ENCODE assay signal across 8 mouse cellular contexts in genomic region chr8:116978631-116979256, GRCm38 (mm10). TPM values are rescaled to one million over a fixed set of nuclear protein-coding genes. Genes with fewer than 3 reads are reported as not detected.
DNase-seq lines count a peak whose midpoint lies in the region; ATAC-seq lines count a peak whose summit lies in the region.

TSS of gene 1700030J22Rik (minus strand) at chr8:116978959.

- no peaks in the 10 kb centered on the region for H3K27me3 ChIP-seq in heart, embryonic 13.5 days (replicated peaks)
- peaks cover 15% of the 10 kb centered on the region; the same call in 1 of the 2 replicates for H3K27me3 ChIP-seq in liver, embryonic 12.5 days (replicated peaks)
- no peaks in the 10 kb centered on the region for H3K27me3 ChIP-seq in stomach, embryonic 15.5 days (replicated peaks)

- H3K9ac ChIP-seq in heart, embryonic 13.5 days: peak within 1 kb of the TSS; percentile 72
- H3K9ac ChIP-seq in liver, embryonic 12.5 days: peak within 1 kb of the TSS; percentile 72
- 0 out of 2 replicates have a peak within 1 kb of the TSS, but pooled peaks have one; percentile 14 for H3K9ac ChIP-seq in stomach, embryonic 15.5 days

- ATAC-seq in heart, embryonic 13.5 days (ENCODE audit: extremely low read depth, insufficient number of reproducible peaks, low FRiP score, low TSS enrichment): peak; percentile 99
- ATAC-seq in liver, embryonic 12.5 days: peak; percentile 98
- peak; percentile 99 for ATAC-seq in stomach, embryonic 15.5 days (ENCODE audit: insufficient read depth, low FRiP score, low read depth)

- 0 out of 2 replicates have a peak within 1 kb of the TSS, but pooled peaks have one; percentile 1 for H3K27ac ChIP-seq in brown adipose tissue, adult 24 weeks (replicated peaks; ENCODE audit: low read depth, low read length)
- H3K27ac ChIP-seq in heart, embryonic 13.5 days (replicated peaks): no peak within 1 kb of the TSS
- no peak within 1 kb of the TSS for H3K27ac ChIP-seq in liver, embryonic 12.5 days
- no peak within 1 kb of the TSS for H3K27ac ChIP-seq in stomach, embryonic 15.5 days

- 0 out of 2 replicates have a peak, but pooled peaks cover 2% of the 10 kb centered on the region for H3K4me1 ChIP-seq in brown adipose tissue, adult 24 weeks (ENCODE audit: control insufficient read depth, insufficient read depth, insufficient read length, low read length)
- H3K4me1 ChIP-seq in heart, embryonic 13.5 days: peaks cover 12% of the 10 kb centered on the region
- peaks cover 23% of the 10 kb centered on the region for H3K4me1 ChIP-seq in liver, embryonic 12.5 days
- peaks cover 3% of the 10 kb centered on the region for H3K4me1 ChIP-seq in stomach, embryonic 15.5 days

- H3K4me3 ChIP-seq in brown adipose tissue, adult 24 weeks (ENCODE audit: insufficient read depth, low read depth, low read length): peak within 1 kb of the TSS; percentile 86
- peak within 1 kb of the TSS; percentile 73 for H3K4me3 ChIP-seq in heart, embryonic 13.5 days
- H3K4me3 ChIP-seq in liver, embryonic 12.5 days: peak within 1 kb of the TSS; percentile 80
- H3K4me3 ChIP-seq in stomach, embryonic 15.5 days (replicated peaks): peak within 1 kb of the TSS; percentile 77

- WGBS in heart, embryonic 13.5 days: under 1% methylated on average over 46 of the region's 46 CpGs
- under 1% methylated on average over 46 of the region's 46 CpGs for WGBS in liver, embryonic 12.5 days (ENCODE audit: insufficient replicate concordance)
- WGBS in stomach, embryonic 15.5 days: 0% methylated on average over 46 of the region's 46 CpGs

- peak within 1 kb of the TSS; percentile 69 for H3K4me2 ChIP-seq in heart, embryonic 13.5 days
- peak within 1 kb of the TSS; percentile 85 for H3K4me2 ChIP-seq in liver, embryonic 12.5 days
- peak within 1 kb of the TSS; percentile 70 for H3K4me2 ChIP-seq in stomach, embryonic 15.5 days

- peaks cover 22% of the 10 kb centered on the region for H3K36me3 ChIP-seq in heart, embryonic 13.5 days
- H3K36me3 ChIP-seq in liver, embryonic 12.5 days: peaks cover 22% of the 10 kb centered on the region
- H3K36me3 ChIP-seq in stomach, embryonic 15.5 days: peaks cover 6% of the 10 kb centered on the region

- no peaks in the 10 kb centered on the region for H3K9me3 ChIP-seq in heart, embryonic 13.5 days
- no peaks in the 10 kb centered on the region for H3K9me3 ChIP-seq in liver, embryonic 12.5 days (replicated peaks)
- no peaks in the 10 kb centered on the region for H3K9me3 ChIP-seq in stomach, embryonic 15.5 days

- DNase-seq in CD4-positive, CD25-positive, alpha-beta regulatory T cell, adult 2 months (ENCODE audit: low read depth, low spot score): peak; percentile 100
- peak; percentile 68 for DNase-seq in fat pad, adult 2 months (ENCODE audit: extremely low read depth, low read depth, low spot score)
- DNase-seq in kidney, postnatal 10 days: peak; percentile 99
- peak; percentile 99 for DNase-seq in natural killer cell, adult 2 months (ENCODE audit: low spot score in 2 of 2)

RNA-seq across cellular contexts. Expression of gene 1700030J22Rik, which starts in this region (rescaled TPM):
- 0.36 and 0.58 TPM in 2 replicates for polyA plus RNA-seq in brown adipose tissue, adult 24 weeks (2012; ENCODE audit: insufficient read depth, insufficient read length, missing spikeins)
- polyA plus RNA-seq in heart, embryonic 13.5 days (2015; fragmentation: Nextera tagmentation; extraction: Ambion mirVana): 0.66 and 0.68 TPM in 2 replicates
- polyA plus RNA-seq in liver, embryonic 12.5 days (2016; fragmentation: Nextera tagmentation; extraction: Ambion mirVana): 0.66 and 0.92 TPM in 2 replicates
- polyA plus RNA-seq in stomach, embryonic 15.5 days (2015; fragmentation: Nextera tagmentation; extraction: Ambion mirVana): 1.3 and 1.7 TPM in 2 replicates

Comparison
In these comparisons a context has a peak if more than half of its experiments do, and no peak if none do; other contexts are left out.
1. Peak in ATAC-seq, H3K4me3 ChIP-seq, H3K9ac ChIP-seq and H3K4me2 ChIP-seq in heart, embryonic 13.5 days; RNA of the gene not detected or under 1 TPM.
2. Peak in ATAC-seq, H3K4me3 ChIP-seq, H3K9ac ChIP-seq and H3K4me2 ChIP-seq in liver, embryonic 12.5 days; RNA of the gene not detected or under 1 TPM.
3. H3K9ac ChIP-seq: peak in every context shown above with its lines; median percentile 72 in heart, embryonic 13.5 days; 72 in liver, embryonic 12.5 days; 14 in stomach, embryonic 15.5 days.